Mouse (Mus musculus): Measurements from ENCODE around the gene Sh3gl1.

Sh3gl1 gene

DNA sequence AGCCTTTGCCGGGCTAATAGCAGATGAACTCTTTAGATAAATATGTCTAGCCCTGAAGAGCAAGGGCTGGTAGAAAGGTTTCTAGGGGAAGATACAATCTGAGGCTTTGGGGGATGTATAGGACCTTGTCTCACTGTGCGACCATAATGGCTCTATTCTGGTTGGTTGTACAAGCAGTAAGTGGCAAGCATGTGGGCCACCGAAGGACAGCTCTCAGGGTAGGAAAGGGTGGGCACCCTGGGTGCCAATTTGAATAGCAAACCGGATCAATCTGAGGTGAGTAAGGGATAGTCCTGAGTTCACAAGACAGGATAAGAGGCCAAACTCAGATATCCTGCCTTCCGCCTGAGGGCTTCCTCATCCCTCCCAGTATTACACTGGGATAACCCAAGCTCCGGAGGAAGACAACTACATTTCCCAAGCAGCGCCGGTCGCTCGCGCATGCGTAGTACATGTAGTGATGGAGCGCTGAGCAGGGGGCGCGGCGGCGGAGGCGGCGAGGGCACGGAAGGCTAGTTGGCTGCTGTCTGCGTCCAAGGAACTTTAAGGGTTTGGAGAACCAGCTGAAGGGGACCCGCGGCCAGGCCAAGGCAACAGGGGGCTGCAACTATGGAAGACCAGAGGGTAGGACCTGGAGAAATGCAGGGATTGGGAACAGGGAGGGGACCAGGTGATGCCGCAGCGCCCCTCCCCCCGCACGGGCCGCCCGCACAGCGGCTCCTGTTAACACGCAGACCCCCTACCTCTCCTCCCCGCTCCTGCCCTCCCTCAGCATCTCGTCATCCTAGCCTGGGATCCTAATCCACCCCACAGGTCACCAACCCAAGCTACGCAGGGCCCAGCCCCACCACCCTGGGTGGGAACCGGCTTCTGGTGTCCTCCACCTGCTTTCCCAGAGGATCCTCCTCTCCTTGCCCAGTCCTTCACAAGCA lies 50.1 kb downstream of the Sh3gl1 start, which contains the start of gene Fsd1:
Gene Fsd1 (plus strand): TSS at position 480 of the 932 bp plus-strand sequence.
- no peak for DNase-seq

DNA sequence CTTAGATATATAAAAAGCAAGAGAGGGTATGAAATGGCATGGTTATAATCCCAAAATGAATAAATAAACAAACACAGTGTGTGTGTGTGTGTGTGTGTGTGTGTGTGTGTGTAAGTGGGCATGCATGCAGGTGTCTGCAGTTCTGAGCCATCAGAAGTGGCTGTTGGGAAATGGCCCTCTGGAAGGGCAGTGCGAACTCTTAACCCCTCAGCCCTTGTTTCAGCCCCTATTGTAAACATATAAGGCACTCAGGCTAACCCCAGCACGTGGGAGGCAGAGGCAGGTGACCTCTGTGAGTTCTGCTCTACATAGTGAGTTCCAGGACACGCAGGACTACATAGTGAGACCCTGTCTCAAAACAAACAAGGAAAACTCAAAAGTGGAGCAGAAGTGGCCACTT lies 59.1 kb downstream of the Sh3gl1 start:
- DNase-seq = no peak

DNA sequence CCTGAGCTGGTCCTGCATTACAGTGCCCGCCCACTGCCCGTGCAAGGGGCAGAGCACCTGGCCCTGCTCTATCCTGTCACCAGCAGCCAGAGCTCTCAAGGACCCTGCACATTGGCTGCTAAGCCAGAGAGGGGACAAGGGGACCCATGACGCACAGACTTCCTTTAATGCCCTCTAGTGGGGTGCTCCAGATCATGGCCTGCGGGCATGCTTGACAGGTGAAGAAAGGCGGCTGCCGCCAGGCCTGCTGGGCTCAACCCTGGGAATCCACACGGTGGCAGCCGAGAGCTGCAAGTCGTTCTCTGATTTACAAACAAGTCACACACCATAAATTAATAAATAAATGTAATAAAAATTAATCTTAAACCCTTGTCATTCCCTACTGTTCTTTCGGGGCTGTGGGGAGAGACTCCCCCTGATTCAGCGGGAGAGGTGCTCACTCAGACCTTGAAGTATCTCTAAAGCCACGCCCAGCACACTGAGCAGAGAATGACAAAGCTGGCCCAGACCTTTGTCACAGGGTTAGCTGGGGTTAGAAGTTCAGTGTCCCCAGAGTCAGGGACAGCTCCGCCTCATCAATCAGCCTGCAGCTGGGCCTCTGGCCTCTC lies 60.1 kb downstream of the Sh3gl1 start:
- DNase-seq = peak; percentile 51 to 72

DNA sequence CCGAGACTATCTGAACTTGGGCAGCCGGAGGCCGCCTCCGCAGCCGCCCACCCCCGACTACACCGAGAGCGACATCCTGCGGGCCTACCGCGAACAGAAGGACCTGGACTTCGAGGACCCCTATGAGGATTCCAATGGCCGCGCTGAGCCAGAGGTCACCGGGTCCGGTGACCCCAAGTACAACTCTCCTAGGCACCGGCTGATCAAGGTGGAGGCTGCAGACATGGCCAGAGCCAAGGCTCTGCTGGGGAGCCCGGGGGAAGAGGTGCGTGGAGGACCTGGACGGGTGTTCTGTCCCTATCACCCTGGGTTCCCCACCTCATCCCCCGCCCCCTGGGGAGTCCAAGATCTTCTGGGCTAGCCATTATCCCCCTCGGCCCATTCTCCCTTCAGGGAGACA lies 65.0 kb downstream of the Sh3gl1 start:
- no peak for DNase-seq

DNA sequence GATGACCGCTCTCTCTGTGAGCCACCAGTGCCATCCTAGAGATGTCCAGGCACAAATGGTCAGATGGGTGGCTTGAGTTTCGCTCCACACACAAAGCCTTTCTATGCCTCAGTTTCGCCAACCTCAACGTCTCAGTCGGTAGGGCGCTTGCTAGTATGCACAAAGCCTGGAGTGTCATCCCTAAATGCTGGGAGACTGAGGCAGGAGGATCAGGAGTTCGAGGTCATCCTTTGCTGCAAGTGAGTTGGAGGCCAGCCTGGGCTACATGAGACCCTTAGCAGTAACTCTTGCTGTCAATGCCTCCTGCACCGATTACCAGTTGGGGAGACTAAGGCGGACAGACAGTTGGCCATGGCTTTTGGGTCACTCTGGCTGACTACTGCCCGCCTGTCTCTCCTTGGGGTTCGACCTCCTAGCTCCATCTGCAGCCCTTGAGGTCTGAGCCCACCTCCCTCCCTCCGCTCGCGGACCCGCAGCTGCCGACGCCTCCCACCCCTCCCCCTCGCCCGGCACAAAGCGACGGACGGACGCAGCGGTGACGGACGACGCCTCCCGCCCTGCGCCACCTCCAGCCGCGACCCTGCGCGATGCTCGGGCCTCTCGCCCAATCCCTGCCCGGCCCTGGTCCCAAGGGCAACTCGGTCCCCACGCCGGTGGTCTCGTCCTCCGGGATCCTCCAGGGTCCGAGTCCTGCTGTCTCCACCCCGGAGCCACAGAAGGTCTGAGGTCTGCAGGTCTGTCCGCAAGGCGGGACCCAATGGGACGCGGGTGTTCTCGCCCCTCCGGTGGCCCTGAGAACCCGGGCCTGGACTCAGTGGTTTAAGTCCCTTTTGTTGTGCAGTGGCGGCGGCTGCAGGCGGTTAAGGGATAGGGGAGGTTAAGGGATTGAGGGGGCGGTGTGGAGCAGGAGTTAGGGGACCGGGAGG lies 66.2 kb downstream of the Sh3gl1 start, which contains the start of gene Shd:
Gene Shd (plus strand): TSS at position 502 of the 926 bp plus-strand sequence.
- no peak for DNase-seq

DNA sequence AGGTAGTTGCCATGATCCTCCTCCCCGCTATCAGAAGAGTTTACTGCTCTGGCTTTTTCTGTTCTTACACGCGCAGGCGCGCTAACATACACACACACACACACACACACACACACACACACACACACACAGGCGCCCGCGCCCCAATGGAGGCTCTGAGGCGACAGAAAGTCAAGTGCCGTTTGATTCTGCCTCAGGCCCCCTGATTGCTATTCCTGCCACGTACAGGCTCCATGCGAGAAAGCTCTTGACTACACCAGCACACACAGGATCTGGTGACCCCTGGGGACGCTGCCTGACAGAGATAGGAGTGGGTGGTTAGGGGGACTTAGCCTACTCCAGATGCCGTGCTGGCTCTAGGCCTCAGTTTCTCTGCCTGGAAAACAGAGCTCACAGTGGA lies 66.9 kb downstream of the Sh3gl1 start:
- no peak for DNase-seq

DNA sequence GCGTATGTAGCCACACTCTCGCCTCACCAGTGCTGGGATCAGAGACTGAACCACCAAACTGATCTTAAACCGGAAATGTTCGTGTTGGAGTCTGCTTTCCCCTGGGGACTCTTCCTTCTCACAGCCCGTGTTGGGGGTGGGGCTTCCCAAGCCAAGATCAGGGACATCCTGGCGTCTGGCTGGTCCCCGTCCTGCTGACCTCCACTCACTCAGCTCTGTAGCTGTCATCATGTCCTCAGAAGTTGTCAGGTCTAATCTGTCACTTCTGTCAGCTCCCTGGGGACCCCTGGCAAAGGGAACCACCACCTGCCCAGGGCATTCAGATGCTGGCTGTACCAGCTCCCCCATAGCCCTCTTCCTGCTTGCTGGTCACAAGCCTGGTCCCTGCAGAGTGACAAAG lies 68.2 kb downstream of the Sh3gl1 start:
- DNase-seq = no peak

DNA sequence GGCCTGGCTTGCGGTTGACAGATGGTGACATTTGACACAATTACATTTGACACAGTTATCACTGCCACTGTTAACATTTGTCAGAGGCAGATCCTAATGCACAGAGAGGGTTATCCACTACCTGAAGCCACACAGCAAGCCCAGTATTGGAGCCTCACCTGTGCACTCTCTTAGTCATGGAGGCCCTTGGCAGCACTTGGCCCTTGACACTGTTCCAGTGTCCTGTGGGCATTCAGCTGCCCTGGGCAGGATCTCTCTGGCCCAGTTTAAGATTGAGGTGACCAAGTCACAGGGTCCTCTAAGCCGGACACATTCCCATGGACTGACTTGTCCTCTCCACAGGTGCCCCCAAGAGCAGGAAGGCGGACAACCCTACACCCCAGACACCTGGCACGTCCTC lies 69.2 kb downstream of the Sh3gl1 start:
- DNase-seq = no peak

Measured in spleen, adult 18-20 months (tissue).